Mouse (Mus musculus): ENCODE measurements around the gene Cdh26. TPM values are rescaled to one million over a fixed set of nuclear protein-coding genes. Genes with fewer than 3 reads are reported as not detected.

Gene Cdh26
- polyA plus RNA-seq, 1 experiment, result not detected

DNA sequence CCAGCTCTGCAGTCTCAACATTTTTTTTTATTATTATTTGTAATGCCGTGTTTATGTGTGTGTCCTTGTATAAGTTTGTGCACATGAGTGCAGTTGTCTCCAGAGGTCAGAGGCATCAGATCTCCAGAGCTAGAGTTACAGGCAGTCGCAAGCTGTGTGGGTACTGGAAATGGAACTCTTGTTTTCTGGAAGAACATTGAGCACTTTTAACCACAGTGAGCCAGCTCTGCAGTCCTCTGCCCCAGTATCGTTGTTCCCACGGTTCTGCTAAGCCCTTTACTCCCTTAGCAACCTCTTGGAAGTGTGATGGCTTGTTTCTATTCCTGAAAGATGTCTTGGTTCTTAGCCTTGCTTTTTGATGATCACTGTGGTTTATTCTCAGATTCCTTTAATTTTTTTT, 19.1 kb downstream of the Cdh26 start:
- Histone ChIP-seq H3K36me3 (ENCODE audit: control insufficient read depth, insufficient read depth) (no peaks in the 10 kb centered on the region), H3K4me3 (ENCODE audit: insufficient read depth, poor library complexity, severe bottlenecking) (no peak overlapping the region), H3K79me2 (ENCODE audit: control insufficient read depth, insufficient read depth) (no peaks in the 10 kb centered on the region), H3K27me3 (ENCODE audit: control insufficient read depth, insufficient read depth, insufficient read length) (no peaks in the 10 kb centered on the region), H3K79me3 (ENCODE audit: low read depth) (no peaks in the 10 kb centered on the region), H3ac (ENCODE audit: control insufficient read depth, insufficient read length, low read depth) (no peak overlapping the region)
- TF ChIP-seq MYOD1 (IDR thresholded peaks at IDR 0.05; ENCODE audit: control insufficient read depth, insufficient read length, low read depth), result no peak
- TF ChIP-seq CEBPB (IDR thresholded peaks at IDR 0.05; ENCODE audit: low read depth), result no peak
- no peak for TF ChIP-seq MYOG (IDR thresholded peaks at IDR 0.05; ENCODE audit: control insufficient read depth, extremely low read depth, insufficient read length)
- TF ChIP-seq CTCF (IDR thresholded peaks at IDR 0.05; ENCODE audit: control insufficient read depth, insufficient read depth, insufficient read length), result no peak
- no peak for TF ChIP-seq MAX (IDR thresholded peaks at IDR 0.05)
- TF ChIP-seq USF1 (IDR thresholded peaks at IDR 0.05; ENCODE audit: low read depth), result no peak
- TF ChIP-seq FOSL1 (IDR thresholded peaks at IDR 0.05; ENCODE audit: insufficient read depth, low read length, poor library complexity, severe bottlenecking), result no peak

DNA sequence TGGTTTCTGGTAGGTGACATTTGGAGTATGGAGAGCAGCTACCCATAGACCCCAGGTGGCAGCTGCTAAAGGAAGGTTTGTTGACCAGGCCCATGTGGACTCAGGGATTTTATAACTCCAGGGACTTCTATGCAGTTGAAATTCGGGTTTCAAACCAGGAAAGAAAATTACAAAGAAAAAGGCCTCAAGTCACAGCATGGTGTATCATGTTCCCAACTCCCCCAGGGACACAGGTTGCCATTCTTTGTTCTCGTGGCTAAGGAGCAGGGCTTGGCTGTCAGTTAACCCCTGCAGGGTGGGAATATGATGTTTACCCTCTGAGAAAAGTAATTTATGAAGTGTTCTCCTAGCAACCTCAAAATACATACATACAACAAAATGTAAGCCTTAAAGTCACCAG, 19.9 kb downstream of the Cdh26 start:
- H3K79me2 ChIP-seq (ENCODE audit: control insufficient read depth, insufficient read depth), result no peaks in the 10 kb centered on the region
- H3K36me3 ChIP-seq (ENCODE audit: control insufficient read depth, insufficient read depth), result no peaks in the 10 kb centered on the region
- no peaks in the 10 kb centered on the region for H3K27me3 ChIP-seq (ENCODE audit: control insufficient read depth, insufficient read depth, insufficient read length)
- H3K4me3 ChIP-seq (ENCODE audit: insufficient read depth, poor library complexity, severe bottlenecking), result no peak overlapping the region
- TF ChIP-seq CEBPB (IDR thresholded peaks at IDR 0.05; ENCODE audit: low read depth) (no peak), MYOG (IDR thresholded peaks at IDR 0.05; ENCODE audit: control insufficient read depth, extremely low read depth, insufficient read length) (no peak), USF1 (IDR thresholded peaks at IDR 0.05; ENCODE audit: low read depth) (no peak), MYOD1 (IDR thresholded peaks at IDR 0.05; ENCODE audit: control insufficient read depth, insufficient read length, low read depth) (no peak), MAX (IDR thresholded peaks at IDR 0.05) (no peak), CTCF (IDR thresholded peaks at IDR 0.05; ENCODE audit: control insufficient read depth, insufficient read depth, insufficient read length) (no peak), FOSL1 (IDR thresholded peaks at IDR 0.05; ENCODE audit: insufficient read depth, low read length, poor library complexity, severe bottlenecking) (no peak)
- no peak overlapping the region for H3ac ChIP-seq (ENCODE audit: control insufficient read depth, insufficient read length, low read depth)
- no peaks in the 10 kb centered on the region for H3K79me3 ChIP-seq (ENCODE audit: low read depth)

DNA sequence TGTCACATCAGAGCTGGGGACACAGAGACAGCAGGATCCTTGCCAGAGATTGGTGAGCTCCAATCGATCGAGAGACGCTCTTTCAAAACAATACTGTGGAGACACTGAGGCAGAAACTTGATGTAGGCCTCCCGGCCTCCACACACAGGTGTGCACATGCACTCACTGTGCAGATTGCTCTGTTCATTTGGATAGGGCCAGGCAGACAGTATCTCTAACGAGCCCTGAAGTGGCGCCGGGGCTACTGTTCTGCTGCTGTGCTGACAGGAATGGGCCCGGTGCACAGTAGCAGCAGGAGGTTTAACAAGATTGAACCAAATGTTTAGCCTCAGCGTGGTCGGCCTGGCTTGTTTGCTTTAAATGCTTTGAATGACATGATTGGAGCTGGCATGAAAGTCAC, 20.6 kb downstream of the Cdh26 start:
- TF ChIP-seq FOSL1 (IDR thresholded peaks at IDR 0.05; ENCODE audit: insufficient read depth, low read length, poor library complexity, severe bottlenecking) (no peak), MYOD1 (IDR thresholded peaks at IDR 0.05; ENCODE audit: control insufficient read depth, insufficient read length, low read depth) (no peak), MYOG (IDR thresholded peaks at IDR 0.05; ENCODE audit: control insufficient read depth, extremely low read depth, insufficient read length) (no peak), CTCF (IDR thresholded peaks at IDR 0.05; ENCODE audit: control insufficient read depth, insufficient read depth, insufficient read length) (no peak), MAX (IDR thresholded peaks at IDR 0.05) (no peak), USF1 (IDR thresholded peaks at IDR 0.05; ENCODE audit: low read depth) (no peak), CEBPB (IDR thresholded peaks at IDR 0.05; ENCODE audit: low read depth) (no peak)
- Histone ChIP-seq H3K79me2 (ENCODE audit: control insufficient read depth, insufficient read depth) (no peaks in the 10 kb centered on the region), H3K36me3 (ENCODE audit: control insufficient read depth, insufficient read depth) (no peaks in the 10 kb centered on the region)

DNA sequence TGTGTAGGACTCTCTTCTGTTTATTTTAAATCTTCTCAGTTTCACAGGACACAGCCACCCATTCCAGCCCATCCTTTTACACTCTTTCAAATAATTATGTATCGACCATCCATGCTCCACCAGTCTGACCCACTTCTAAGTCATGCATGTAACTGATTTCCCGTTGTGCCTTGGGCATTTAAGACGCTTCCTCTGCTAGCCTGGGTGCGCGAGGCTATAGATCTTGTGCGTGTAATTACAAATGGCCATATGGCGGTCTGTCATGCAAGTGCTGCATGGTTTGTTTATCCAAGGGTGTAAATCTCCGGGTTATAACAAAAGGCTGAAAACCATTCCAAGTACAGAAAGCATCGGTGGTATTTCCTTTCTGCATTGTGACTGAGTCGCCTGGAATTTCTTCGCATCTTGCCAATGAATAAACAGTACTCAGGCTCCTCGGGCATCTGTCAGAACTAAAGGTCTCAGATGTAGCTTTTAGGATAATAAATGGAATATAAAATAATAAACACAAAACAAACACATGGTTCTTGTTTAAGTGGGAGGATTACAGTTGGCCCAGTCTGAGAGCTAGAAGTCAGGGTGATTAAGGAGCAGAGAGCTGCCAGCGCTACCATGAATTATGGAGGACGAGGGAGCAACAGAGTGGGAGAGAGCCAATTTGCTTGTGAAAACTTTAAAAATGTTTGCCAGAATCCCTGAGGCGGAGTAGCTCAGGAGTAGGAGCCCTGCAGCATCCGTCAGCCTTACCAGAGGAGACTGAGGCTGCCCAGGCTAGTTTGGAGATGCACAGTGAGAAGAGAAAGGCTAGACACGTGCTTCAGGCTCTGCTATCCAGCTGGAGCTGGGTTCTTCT, 24.6 kb downstream of the Cdh26 start:
- no peaks in the 10 kb centered on the region for H3K79me3 ChIP-seq (ENCODE audit: low read depth)
- no peak overlapping the region for H3ac ChIP-seq (ENCODE audit: control insufficient read depth, insufficient read length, low read depth)
- H3K79me2 ChIP-seq (ENCODE audit: control insufficient read depth, insufficient read depth), result no peaks in the 10 kb centered on the region
- TF ChIP-seq CTCF (IDR thresholded peaks at IDR 0.05; ENCODE audit: control insufficient read depth, insufficient read depth, insufficient read length), result no peak
- no peak for TF ChIP-seq CEBPB (IDR thresholded peaks at IDR 0.05; ENCODE audit: low read depth)
- no peak for TF ChIP-seq FOSL1 (IDR thresholded peaks at IDR 0.05; ENCODE audit: insufficient read depth, low read length, poor library complexity, severe bottlenecking)
- TF ChIP-seq MYOG (IDR thresholded peaks at IDR 0.05; ENCODE audit: control insufficient read depth, extremely low read depth, insufficient read length), result no peak
- TF ChIP-seq USF1 (IDR thresholded peaks at IDR 0.05; ENCODE audit: low read depth), result no peak
- no peak for TF ChIP-seq MYOD1 (IDR thresholded peaks at IDR 0.05; ENCODE audit: control insufficient read depth, insufficient read length, low read depth)
- TF ChIP-seq MAX (IDR thresholded peaks at IDR 0.05), result no peak
- H3K4me3 ChIP-seq (ENCODE audit: insufficient read depth, poor library complexity, severe bottlenecking), result no peak overlapping the region
- H3K27me3 ChIP-seq (ENCODE audit: control insufficient read depth, insufficient read depth, insufficient read length), result no peaks in the 10 kb centered on the region
- no peaks in the 10 kb centered on the region for H3K36me3 ChIP-seq (ENCODE audit: control insufficient read depth, insufficient read depth)

More for the DNA sequence above, 20.6 kb downstream of the Cdh26 start:
- Histone ChIP-seq H3K79me3 (ENCODE audit: low read depth) (no peaks in the 10 kb centered on the region), H3K4me3 (ENCODE audit: insufficient read depth, poor library complexity, severe bottlenecking) (no peak overlapping the region), H3K27me3 (ENCODE audit: control insufficient read depth, insufficient read depth, insufficient read length) (no peaks in the 10 kb centered on the region), H3ac (ENCODE audit: control insufficient read depth, insufficient read length, low read depth) (no peak overlapping the region)

DNA sequence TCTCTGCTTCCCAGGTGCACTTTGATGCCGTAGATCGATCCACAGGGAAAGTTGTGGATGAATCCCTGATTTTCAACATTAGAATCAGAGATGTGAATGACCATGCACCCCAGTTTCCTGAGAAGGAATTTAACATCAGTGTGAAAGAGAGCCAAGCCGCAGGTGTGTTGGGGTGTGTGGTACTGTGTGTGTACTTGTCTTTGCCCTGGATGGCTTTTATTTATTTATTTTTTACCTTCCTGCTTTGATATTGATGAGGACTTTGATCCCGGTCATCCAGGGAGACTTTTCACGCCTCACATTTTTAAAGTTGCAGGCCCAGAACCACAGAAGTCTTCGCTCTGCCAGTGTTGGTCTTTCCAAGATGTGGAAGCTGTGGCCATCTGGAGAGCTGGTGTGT, 27.1 kb downstream of the Cdh26 start:
- TF ChIP-seq MYOG (IDR thresholded peaks at IDR 0.05; ENCODE audit: control insufficient read depth, extremely low read depth, insufficient read length) (no peak), MYOD1 (IDR thresholded peaks at IDR 0.05; ENCODE audit: control insufficient read depth, insufficient read length, low read depth) (no peak), USF1 (IDR thresholded peaks at IDR 0.05; ENCODE audit: low read depth) (no peak), CTCF (IDR thresholded peaks at IDR 0.05; ENCODE audit: control insufficient read depth, insufficient read depth, insufficient read length) (no peak), FOSL1 (IDR thresholded peaks at IDR 0.05; ENCODE audit: insufficient read depth, low read length, poor library complexity, severe bottlenecking) (no peak), MAX (IDR thresholded peaks at IDR 0.05) (no peak), CEBPB (IDR thresholded peaks at IDR 0.05; ENCODE audit: low read depth) (no peak)
- no peak overlapping the region for H3ac ChIP-seq (ENCODE audit: control insufficient read depth, insufficient read length, low read depth)
- H3K27me3 ChIP-seq (ENCODE audit: control insufficient read depth, insufficient read depth, insufficient read length), result no peaks in the 10 kb centered on the region

More for the DNA sequence above, 27.1 kb downstream of the Cdh26 start:
- H3K36me3 ChIP-seq (ENCODE audit: control insufficient read depth, insufficient read depth), result no peaks in the 10 kb centered on the region
- H3K79me3 ChIP-seq (ENCODE audit: low read depth), result no peaks in the 10 kb centered on the region
- H3K79me2 ChIP-seq (ENCODE audit: control insufficient read depth, insufficient read depth), result no peaks in the 10 kb centered on the region
- H3K4me3 ChIP-seq (ENCODE audit: insufficient read depth, poor library complexity, severe bottlenecking), result no peak overlapping the region
